Mouse (Mus musculus): ENCODE data around the gene Olfr1420. TPM values are rescaled to one million over a fixed set of nuclear protein-coding genes. Genes with fewer than 3 reads are reported as not detected.
"Not testable (repeated sequence)": the region's sequence is repeated elsewhere in the genome, so short reads cannot be mapped to it uniquely, and the experiment has no call there.

The Olfr1420 gene
- polyA plus RNA-seq, 1 experiment, result not detected

DNA sequence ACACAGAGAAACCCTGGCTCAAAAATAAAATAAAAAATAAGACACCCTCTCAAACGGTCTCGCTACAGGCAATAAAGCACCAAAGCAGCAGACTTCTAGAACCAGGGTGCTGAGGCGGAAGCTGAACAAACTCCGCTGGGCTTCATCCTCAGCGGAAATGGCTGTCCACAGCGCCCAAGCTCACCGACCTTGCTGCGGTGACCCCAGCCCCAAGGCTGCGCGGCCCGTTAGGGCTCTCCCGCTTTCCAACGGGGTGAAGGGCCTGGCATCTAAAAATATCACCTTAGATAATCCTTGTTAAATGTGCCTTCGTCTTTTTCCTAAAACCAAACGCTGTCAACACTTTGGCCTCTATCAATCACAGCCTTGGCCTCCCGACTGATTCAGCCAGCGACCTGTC lies 25.2 kb downstream of the Olfr1420 start:
- peak overlapping the region; percentile 71 for H3K4me3 ChIP-seq (ENCODE audit: insufficient read depth, low read length)
- H3K4me1 ChIP-seq (ENCODE audit: control insufficient read depth, insufficient read depth, low read length), result no peaks in the 10 kb centered on the region; the same call in 1 of the 2 replicates
- TF ChIP-seq POLR2A (IDR thresholded peaks at IDR 0.05; ENCODE audit: extremely low read depth, insufficient read depth, low read length), result no peak
- TF ChIP-seq CTCF (IDR thresholded peaks at IDR 0.05; ENCODE audit: extremely low read depth, insufficient read depth, low read length), result no peak
- H3K27ac ChIP-seq (ENCODE audit: insufficient read depth, low read length), result peak overlapping the region; percentile 89

DNA sequence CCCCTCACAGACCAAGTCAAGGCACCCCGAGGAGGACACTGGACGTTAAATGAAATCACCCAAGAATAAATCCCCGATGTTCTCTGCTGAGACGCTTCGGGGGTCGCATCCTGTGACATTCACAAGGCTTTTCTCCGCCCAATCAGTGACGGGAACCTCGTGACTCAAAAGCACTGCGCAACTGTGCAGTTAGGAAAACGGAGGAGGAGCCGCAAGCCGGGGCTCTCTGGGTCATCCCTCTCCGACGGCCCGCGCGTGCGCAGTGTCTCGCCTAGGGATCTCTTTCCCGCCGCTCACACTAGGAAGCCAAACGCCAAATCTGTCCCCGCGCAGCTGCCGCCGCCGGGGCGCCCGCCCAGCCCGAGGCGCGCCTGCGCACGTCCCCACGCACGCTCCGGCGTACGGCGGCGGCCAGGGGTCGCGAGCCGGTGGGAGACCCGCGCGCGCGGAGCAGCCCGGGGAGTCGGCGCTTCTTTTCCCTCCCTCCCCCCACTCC lies 25.7 kb downstream of the Olfr1420 start, which contains the start of gene Patl1:
TSS of gene Patl1 (plus strand) at position 363 of the 496 bp plus-strand sequence.
- Histone ChIP-seq H3K4me3 (ENCODE audit: insufficient read depth, low read length) (peak within 1 kb of the TSS; percentile 71), H3K4me1 (ENCODE audit: control insufficient read depth, insufficient read depth, low read length) (no peaks in the 10 kb centered on the region; the same call in 1 of the 2 replicates), H3K27ac (ENCODE audit: insufficient read depth, low read length) (peak within 1 kb of the TSS; percentile 89)
- TF ChIP-seq CTCF (IDR thresholded peaks at IDR 0.05; ENCODE audit: extremely low read depth, insufficient read depth, low read length) (no peak), POLR2A (IDR thresholded peaks at IDR 0.05; ENCODE audit: extremely low read depth, insufficient read depth, low read length) (peak; percentile 91)

DNA sequence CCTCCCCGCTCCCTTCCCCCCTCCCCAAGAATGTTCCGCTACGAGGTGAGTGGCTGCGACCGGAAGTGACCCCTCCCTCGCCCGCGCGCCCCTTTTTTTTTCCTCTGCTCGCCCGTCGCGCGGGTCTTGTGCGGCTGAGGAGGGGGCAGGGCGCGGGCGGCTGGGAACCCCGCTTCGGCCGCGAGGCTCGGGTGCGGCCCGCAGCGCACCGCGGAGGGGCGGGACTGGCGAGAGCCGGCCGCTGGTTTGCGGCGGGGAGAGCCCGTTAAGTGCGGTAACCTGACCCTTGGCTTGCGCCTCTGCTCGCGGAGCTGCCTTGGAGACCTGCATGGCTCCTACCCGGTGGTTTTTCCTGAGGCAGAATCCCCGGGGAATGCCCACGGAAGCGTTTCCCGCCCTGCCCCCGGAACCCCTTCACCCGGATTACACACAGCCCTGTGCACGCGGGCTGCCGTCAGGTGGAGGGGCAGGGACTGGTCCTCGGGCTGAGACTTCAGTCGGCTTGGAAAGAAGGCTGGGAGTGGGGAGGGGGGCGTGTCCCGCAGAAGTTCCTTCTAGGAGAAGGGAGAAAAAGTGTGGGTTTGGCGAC lies 26.3 kb downstream of the Olfr1420 start:
- H3K4me3 ChIP-seq (ENCODE audit: insufficient read depth, low read length), result peak overlapping the region; percentile 71
- no peak for TF ChIP-seq POLR2A (IDR thresholded peaks at IDR 0.05; ENCODE audit: extremely low read depth, insufficient read depth, low read length)
- no peak for TF ChIP-seq CTCF (IDR thresholded peaks at IDR 0.05; ENCODE audit: extremely low read depth, insufficient read depth, low read length)
- H3K4me1 ChIP-seq (ENCODE audit: control insufficient read depth, insufficient read depth, low read length), result no peaks in the 10 kb centered on the region; the same call in 1 of the 2 replicates
- 0 out of 2 replicates have a peak overlapping the region, but pooled peaks have one; percentile 55 for H3K27ac ChIP-seq (ENCODE audit: insufficient read depth, low read length)

DNA sequence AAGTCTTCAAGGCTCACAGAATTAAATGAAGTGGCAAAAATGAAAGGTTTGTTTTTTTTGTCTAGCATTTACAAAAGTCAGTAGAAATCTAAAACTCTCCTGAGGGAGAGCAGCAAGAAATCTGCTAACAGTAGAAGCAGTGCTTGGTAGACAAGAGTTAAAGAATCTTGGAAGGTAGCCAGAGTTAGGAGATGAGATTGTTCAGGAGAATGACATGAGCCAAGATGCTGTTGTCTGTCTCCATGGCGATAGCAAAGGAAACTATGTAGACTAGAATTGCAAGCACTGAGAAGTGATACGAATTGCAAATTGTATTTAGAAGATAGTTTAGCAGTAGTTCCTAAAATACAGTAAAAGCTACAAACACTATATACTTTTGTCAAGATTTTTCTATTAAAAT lies 29.4 kb downstream of the Olfr1420 start:
- TF ChIP-seq CTCF (IDR thresholded peaks at IDR 0.05; ENCODE audit: extremely low read depth, insufficient read depth, low read length), result no peak
- no peak for TF ChIP-seq POLR2A (IDR thresholded peaks at IDR 0.05; ENCODE audit: extremely low read depth, insufficient read depth, low read length)
- Histone ChIP-seq H3K4me1 (ENCODE audit: control insufficient read depth, insufficient read depth, low read length) (no peaks in the 10 kb centered on the region; the same call in 1 of the 2 replicates), H3K4me3 (ENCODE audit: insufficient read depth, low read length) (no peak overlapping the region), H3K27ac (ENCODE audit: insufficient read depth, low read length) (no peak overlapping the region)

DNA sequence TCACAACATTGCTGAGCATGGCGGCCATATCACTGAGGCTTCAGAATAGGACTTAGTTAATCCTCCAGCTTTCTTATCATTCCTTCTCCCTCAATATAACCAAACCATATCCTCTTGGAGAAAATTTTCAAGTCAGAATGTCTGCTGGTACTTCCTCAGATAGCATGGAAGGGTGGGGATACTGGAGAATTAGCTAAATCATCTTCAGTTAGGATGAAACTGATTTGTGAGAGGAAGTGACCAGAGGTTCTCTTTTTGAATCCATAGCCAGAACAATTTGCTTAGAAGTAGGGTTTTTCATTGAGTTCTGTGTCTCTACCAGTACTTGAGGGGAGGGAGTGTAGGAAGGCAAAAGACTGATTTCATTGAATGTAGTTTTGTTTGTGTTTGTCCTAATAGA lies 35.7 kb downstream of the Olfr1420 start:
- H3K27ac ChIP-seq (ENCODE audit: insufficient read depth, low read length), result no peak overlapping the region
- H3K4me3 ChIP-seq (ENCODE audit: insufficient read depth, low read length), result no peak overlapping the region
- no peak for TF ChIP-seq POLR2A (IDR thresholded peaks at IDR 0.05; ENCODE audit: extremely low read depth, insufficient read depth, low read length)
- H3K4me1 ChIP-seq (ENCODE audit: control insufficient read depth, insufficient read depth, low read length), result no peaks in the 10 kb centered on the region

DNA sequence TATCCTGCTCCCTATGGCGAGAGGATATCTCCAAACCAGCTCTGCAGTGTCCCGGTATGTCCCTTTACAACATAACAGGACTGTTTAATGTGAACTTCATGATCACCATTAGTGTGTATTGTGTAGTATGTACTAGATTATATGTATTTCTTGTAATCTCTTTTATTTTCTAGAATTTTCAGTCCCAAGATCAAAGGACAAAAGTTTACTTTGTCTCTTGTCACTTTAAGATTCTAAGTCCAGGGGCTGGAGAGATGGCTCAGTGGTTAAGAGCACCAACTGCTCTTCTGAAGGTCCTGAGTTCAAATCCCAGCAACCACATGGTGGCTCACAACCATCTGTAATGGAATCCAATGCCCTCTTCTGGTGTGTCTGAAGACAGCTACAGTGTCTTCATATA lies 36.1 kb downstream of the Olfr1420 start:
- not testable (repeated sequence) for H3K27ac ChIP-seq (ENCODE audit: insufficient read depth, low read length); H3K4me1 ChIP-seq (ENCODE audit: control insufficient read depth, insufficient read depth, low read length); H3K4me3 ChIP-seq (ENCODE audit: insufficient read depth, low read length)

DNA sequence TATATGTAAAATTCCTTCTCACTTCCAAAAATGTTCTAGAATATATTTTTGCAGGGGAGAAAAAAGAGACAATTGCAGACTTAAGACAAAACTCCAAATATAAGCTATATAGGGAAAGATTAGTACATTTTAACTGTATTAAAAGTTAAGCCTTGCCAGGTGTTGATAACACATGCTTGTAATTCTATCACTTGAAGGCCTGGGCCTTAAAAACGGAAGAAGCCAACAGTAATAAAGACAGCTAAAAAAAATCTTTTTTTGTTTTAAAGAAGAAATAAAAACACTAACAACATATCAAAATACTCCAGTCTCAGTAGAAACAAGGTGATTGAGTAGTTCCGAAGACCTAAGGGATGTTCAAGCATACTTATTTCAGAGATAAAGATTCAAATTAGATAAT lies 40.0 kb downstream of the Olfr1420 start:
- TF ChIP-seq CTCF (IDR thresholded peaks at IDR 0.05; ENCODE audit: extremely low read depth, insufficient read depth, low read length), result no peak
- no peak for TF ChIP-seq POLR2A (IDR thresholded peaks at IDR 0.05; ENCODE audit: extremely low read depth, insufficient read depth, low read length)
- Histone ChIP-seq H3K27ac (ENCODE audit: insufficient read depth, low read length) (no peak overlapping the region), H3K4me1 (ENCODE audit: control insufficient read depth, insufficient read depth, low read length) (no peaks in the 10 kb centered on the region), H3K4me3 (ENCODE audit: insufficient read depth, low read length) (no peak overlapping the region)

DNA sequence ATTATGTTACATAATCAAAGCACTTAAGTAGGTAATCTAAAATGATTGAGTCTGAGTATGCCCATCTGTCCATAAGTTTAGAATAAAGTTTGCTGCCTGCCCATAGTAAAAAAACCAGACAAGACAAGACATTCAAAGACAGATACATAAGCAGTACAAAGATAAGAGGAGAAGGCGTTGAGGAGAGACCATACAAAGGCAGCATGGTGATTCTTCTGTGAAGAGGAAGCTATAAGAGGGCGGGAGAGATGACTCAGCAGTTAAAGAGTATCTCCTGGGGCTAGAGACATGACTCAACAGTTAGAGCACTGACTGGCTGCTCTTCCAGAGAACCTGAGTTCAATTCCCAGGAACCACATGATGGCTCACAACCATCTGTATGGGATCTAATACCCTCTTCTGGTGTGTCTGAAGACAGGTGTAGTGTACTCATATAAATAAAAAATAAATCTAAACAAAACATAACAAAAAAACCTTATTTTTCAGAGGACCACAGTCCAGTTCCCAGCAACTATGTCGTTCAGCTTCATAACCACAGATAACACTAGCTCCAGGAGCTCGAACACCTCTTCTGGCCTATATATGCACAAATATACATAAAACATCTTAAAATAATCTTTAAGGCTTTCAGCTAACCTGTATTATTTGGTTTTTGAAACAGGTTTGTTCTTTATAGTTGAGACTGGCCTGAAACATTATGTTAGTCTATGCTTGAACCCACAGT lies 41.8 kb downstream of the Olfr1420 start:
- TF ChIP-seq CTCF (IDR thresholded peaks at IDR 0.05; ENCODE audit: extremely low read depth, insufficient read depth, low read length), result no peak
- TF ChIP-seq POLR2A (IDR thresholded peaks at IDR 0.05; ENCODE audit: extremely low read depth, insufficient read depth, low read length), result no peak
- no peak overlapping the region for H3K27ac ChIP-seq (ENCODE audit: insufficient read depth, low read length)
- H3K4me3 ChIP-seq (ENCODE audit: insufficient read depth, low read length), result no peak overlapping the region
- no peaks in the 10 kb centered on the region for H3K4me1 ChIP-seq (ENCODE audit: control insufficient read depth, insufficient read depth, low read length)

DNA sequence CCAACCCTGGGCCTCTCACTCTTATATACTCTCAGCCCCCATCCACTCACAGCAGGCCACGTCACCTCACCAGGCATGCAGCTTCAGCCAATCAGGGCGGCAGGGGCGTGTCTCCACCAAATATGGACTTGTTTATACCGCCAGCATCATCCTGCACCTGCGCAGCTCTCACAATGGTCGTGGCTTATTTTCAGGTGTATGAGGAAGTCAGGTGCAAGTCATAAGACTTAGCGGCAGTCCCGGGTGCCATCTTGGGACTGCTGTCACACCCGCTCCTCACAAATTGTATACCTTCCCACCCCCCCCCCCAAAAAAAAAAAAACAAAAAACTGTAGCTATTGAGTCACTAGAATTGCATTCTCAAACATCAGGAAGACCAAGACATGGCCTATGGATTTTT lies 60.1 kb downstream of the Olfr1420 start:
- H3K4me3 ChIP-seq (ENCODE audit: insufficient read depth, low read length); H3K27ac ChIP-seq (ENCODE audit: insufficient read depth, low read length); H3K4me1 ChIP-seq (ENCODE audit: control insufficient read depth, insufficient read depth, low read length): not testable (repeated sequence)

Other genes starting within 250 kb of the Olfr1420 start
- gene Ms4a3, start 245.7 kb upstream of the Olfr1420 start, polyA plus RNA-seq (2012; rRNA removed), result not detected in 2 replicates
- not detected in 2 replicates for gene Oosp2, start 226.0 kb upstream of the Olfr1420 start, polyA plus RNA-seq (2012; rRNA removed)
- not detected in 2 replicates for gene Oosp1, start 195.4 kb upstream of the Olfr1420 start, polyA plus RNA-seq (2012; rRNA removed)
- not detected in 2 replicates for gene Oosp3, start 189.5 kb upstream of the Olfr1420 start, polyA plus RNA-seq (2012; rRNA removed)
- not detected in 2 replicates for gene Gif, start 139.0 kb upstream of the Olfr1420 start, polyA plus RNA-seq (2012; rRNA removed)
- 38.9 and 39.5 TPM in 2 replicates for gene Mrpl16, start 116.2 kb upstream of the Olfr1420 start, polyA plus RNA-seq (2012; rRNA removed)
- 46.4 and 56.4 TPM in 2 replicates for gene Stx3, start 67.2 kb upstream of the Olfr1420 start, polyA plus RNA-seq (2012; rRNA removed)
- not detected in 2 replicates for gene Olfr1417, start 47.3 kb upstream of the Olfr1420 start, polyA plus RNA-seq (2012; rRNA removed)
- not detected in 2 replicates for gene Olfr1418, start 25.5 kb upstream of the Olfr1420 start, polyA plus RNA-seq (2012; rRNA removed)
- gene Olfr1419, start 11.5 kb upstream of the Olfr1420 start, polyA plus RNA-seq (2012; rRNA removed), result 0.13 and 0.15 TPM in 2 replicates
- 15.5 and 17.2 TPM in 2 replicates for gene Patl1, start 25.8 kb downstream of the Olfr1420 start, polyA plus RNA-seq (2012; rRNA removed)
- 36.0 and 37.1 TPM in 2 replicates for gene Osbp, start 79.4 kb downstream of the Olfr1420 start, polyA plus RNA-seq (2012; rRNA removed)
- not detected in 2 replicates for gene Olfr1423, start 154.8 kb downstream of the Olfr1420 start, polyA plus RNA-seq (2012; rRNA removed)
- gene Olfr1424, start 176.1 kb downstream of the Olfr1420 start, polyA plus RNA-seq (2012; rRNA removed), result not detected in 2 replicates
- gene Olfr1425, start 191.2 kb downstream of the Olfr1420 start, polyA plus RNA-seq (2012; rRNA removed), result not detected in 2 replicates
- not detected in 2 replicates for gene Olfr1426, start 205.4 kb downstream of the Olfr1420 start, polyA plus RNA-seq (2012; rRNA removed)
- gene Olfr1427, start 216.8 kb downstream of the Olfr1420 start, polyA plus RNA-seq (2012; rRNA removed), result not detected in 2 replicates
- not detected in 2 replicates for gene Olfr1428, start 229.3 kb downstream of the Olfr1420 start, polyA plus RNA-seq (2012; rRNA removed)
- gene Olfr76, start 236.6 kb downstream of the Olfr1420 start, polyA plus RNA-seq (2012; rRNA removed), result not detected in 2 replicates